Mouse (Mus musculus) G1E (cell line): ENCODE results near the gene Tmem86a. TPM values are rescaled to one million over a fixed set of nuclear protein-coding genes. Genes with fewer than 3 reads are reported as not detected.

Experiments used
- ATAC-seq: 2 replicates; pipeline ENCODE4 v1.8.0; 2016; ENCODE audit warnings: mild to moderate bottlenecking; ENCODE audit not compliant: insufficient number of reproducible peaks, poor library complexity, low FRiP score, severe bottlenecking; ENCODE audit errors: extremely low read depth
- DNase-seq: peaks from one replicate; pipeline ENCODE4 v3.0.0; 2012; ENCODE audit warnings: low spot score
- H3K27me3 ChIP-seq: 2 replicates; pipeline ENCODE4 v1.6.1; 2012; ENCODE audit warnings: mild to moderate bottlenecking, low read length, inconsistent platforms; ENCODE audit not compliant: insufficient read depth
- H3K36me3 ChIP-seq: replicated peaks from 2 replicates; pipeline ENCODE3; 2012; ENCODE audit warnings: mild to moderate bottlenecking, inconsistent platforms
- H3K4me1 ChIP-seq: 2 replicates; pipeline ENCODE4 v1.6.1; 2012; ENCODE audit warnings: low read depth, low read length, inconsistent platforms, mixed read lengths; ENCODE audit not compliant: insufficient read depth
- H3K4me3 ChIP-seq: 2 replicates; pipeline ENCODE4 v1.5.1; 2012; ENCODE audit warnings: low read depth, mild to moderate bottlenecking, inconsistent platforms, low read length, moderate library complexity, mixed read lengths
- H3K9me3 ChIP-seq: replicated peaks from 2 replicates; pipeline ENCODE4 v1.6.1; 2012; ENCODE audit warnings: inconsistent platforms
- CTCF ChIP-seq: IDR thresholded peaks from 2 replicates; pipeline ENCODE4 v1.5.1; 2012; ENCODE audit warnings: low read depth, low read length, inconsistent platforms, mixed read lengths
- GATA1 ChIP-seq: IDR thresholded peaks from 2 replicates; pipeline ENCODE4 v1.6.1; 2012; ENCODE audit warnings: borderline replicate concordance, low read length, inconsistent platforms, mixed read lengths
- GATA2 ChIP-seq: IDR thresholded peaks from 2 replicates; pipeline ENCODE4 v1.6.1; 2012; ENCODE audit warnings: low read depth, low read length, inconsistent platforms, borderline replicate concordance
- POLR2AphosphoS5 ChIP-seq: IDR thresholded peaks from 2 replicates; pipeline ENCODE4 v1.6.1; 2012; ENCODE audit warnings: low read depth, low read length, inconsistent platforms; ENCODE audit not compliant: insufficient replicate concordance
- TAL1 ChIP-seq: conservative IDR thresholded peaks from 2 replicates; pipeline ENCODE4 v1.6.1; 2012; ENCODE audit warnings: low read depth, low read length, inconsistent platforms, mixed read lengths
- polyA plus RNA-seq: library from polyadenylated mRNA; stranded (reverse); fragments of >175 nt; gene quantifications from 2 replicates; pipeline ENCODE4 v1.2.3, GENCODE M21; 2012
- total RNA-seq, 2 experiments: library from RNA; stranded (forward) in 1 of 2; stranded (reverse) in 1 of 2; fragments of 200-1000 nt in 1 of 2; fragments of >200 nt in 1 of 2; fragmentation: Nextera tagmentation in 1 of 2; gene quantifications; 2 replicates each; pipeline ENCODE4 v1.2.3; 2014 to 2017

Tmem86a gene
- total and polyA plus RNA-seq, 3 experiments: 0.05 to 7.1 TPM; not detected in 1

DNA sequence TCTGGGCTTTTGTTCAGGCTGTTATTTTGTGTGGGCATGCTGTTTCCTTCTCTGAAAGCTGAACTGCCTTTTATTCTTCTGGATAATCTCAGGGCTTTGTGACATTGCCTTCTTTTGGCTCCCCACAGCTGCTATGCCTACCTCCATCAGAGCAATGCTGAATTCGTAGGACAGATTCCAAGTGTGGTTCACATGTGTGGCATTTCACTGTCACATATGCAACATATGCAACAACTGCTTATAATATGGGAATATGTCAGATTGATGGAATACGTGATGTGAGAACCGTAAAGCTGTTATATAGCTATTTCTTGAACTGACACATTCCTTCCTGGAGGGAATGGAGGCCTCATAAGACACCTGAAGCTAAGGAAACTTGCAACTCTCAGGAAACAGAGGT, 16.5 kb downstream of the Tmem86a start:
- ATAC-seq (no peak), DNase-seq (no peak)
- no peak overlapping the region for H3K4me3 ChIP-seq
- H3K9me3 ChIP-seq: peaks cover 4% of the 10 kb centered on the region
- TF ChIP-seq CTCF: no peak
- TF ChIP-seq GATA1: no peak
- TF ChIP-seq POLR2AphosphoS5: no peak
- TF ChIP-seq TAL1: no peak
- no peak for TF ChIP-seq GATA2
- peaks cover 5% of the 10 kb centered on the region for H3K4me1 ChIP-seq
- H3K27me3 ChIP-seq: peaks cover 87% of the 10 kb centered on the region
- H3K36me3 ChIP-seq: no peaks in the 10 kb centered on the region

DNA sequence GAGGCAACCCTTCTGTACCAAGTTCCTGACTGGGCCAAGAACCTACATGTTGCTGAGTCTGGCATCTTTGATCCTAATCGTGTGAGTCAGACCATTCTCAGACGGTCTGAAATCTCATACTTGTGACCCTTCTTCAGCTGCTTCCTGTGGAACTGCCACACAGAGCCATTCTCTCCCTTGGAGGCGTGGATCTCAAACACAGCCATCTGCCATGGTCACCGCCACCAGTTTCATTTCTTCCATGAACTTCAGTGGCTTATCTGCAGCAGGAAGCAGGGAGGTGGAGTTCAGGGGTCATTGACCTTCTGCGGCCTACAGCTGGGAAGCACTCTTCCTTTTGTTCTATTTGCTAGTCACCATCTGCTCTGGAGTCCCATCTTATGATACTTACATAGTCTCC, 17.5 kb downstream of the Tmem86a start:
- H3K27me3 ChIP-seq: peaks cover 87% of the 10 kb centered on the region
- no peak overlapping the region for H3K4me3 ChIP-seq
- no peak for DNase-seq
- ATAC-seq: no peak
- no peaks in the 10 kb centered on the region for H3K36me3 ChIP-seq
- H3K9me3 ChIP-seq: peaks cover 4% of the 10 kb centered on the region
- no peaks in the 10 kb centered on the region; the same call in 1 of the 2 replicates for H3K4me1 ChIP-seq
- TF ChIP-seq CTCF (no peak), GATA1 (no peak), GATA2 (no peak), POLR2AphosphoS5 (no peak), TAL1 (no peak)

GRCm38 (mm10) chr7:47072551-47072950, 22.1 kb downstream of the Tmem86a start:
- TF ChIP-seq CTCF (no peak), TAL1 (no peak), POLR2AphosphoS5 (no peak), GATA2 (no peak), GATA1 (no peak)
- H3K4me3 ChIP-seq: no peak overlapping the region
- ATAC-seq: no peak
- no peaks in the 10 kb centered on the region; the same call in 1 of the 2 replicates for H3K4me1 ChIP-seq
- peaks cover 81% of the 10 kb centered on the region for H3K27me3 ChIP-seq
- no peaks in the 10 kb centered on the region for H3K36me3 ChIP-seq
- DNase-seq: no peak
- peaks cover 4% of the 10 kb centered on the region for H3K9me3 ChIP-seq

DNA sequence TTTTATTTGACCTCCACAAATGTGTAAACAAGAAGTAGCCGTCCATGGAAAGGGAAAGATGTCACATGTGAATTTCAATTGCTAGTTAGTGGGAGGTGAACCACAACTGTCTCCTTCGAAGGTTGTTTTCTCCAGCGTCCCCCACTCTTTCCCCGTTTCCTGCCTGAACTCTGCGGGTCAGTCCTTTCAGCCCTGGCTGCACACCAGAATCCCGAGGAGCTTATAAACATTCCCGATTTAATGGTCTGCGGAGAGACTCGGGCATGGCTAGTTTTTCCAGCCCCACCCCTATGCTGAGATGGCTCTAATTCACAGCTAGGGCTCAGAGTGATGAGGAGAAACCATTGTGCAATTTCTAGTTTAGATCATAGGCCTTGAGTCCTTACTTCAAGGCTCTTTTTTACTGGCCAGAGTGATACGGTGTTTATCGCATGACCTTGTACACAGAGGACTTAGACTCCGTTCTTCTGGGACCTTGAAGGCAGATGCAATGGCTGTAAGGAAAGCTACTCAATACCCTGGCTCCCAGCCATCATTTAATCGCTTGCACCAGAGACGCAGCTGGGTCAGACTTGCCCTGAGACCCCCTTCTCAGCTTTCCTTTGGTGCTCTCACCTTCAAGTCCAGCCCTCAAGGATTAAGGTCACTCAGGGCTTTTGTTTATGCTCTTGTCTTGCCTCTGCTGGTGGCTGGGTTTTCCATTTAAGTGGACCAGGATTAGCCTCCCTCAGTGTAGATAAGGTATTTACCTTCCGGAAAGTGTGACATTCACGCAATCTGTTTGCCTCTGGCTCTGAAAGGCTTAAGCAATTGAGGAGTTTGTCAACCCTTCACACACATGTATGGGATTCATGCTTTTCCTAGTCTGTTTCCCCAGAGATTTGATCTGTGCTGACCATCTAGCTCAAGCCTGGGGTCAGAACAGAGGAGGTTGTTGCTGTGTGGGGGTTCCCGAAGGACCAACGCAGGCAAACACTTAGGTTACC, 23.4 kb downstream of the Tmem86a start:
- no peak overlapping the region for H3K4me3 ChIP-seq
- H3K9me3 ChIP-seq: peaks cover 2% of the 10 kb centered on the region
- H3K27me3 ChIP-seq: peaks cover 82% of the 10 kb centered on the region
- DNase-seq (no peak), ATAC-seq (no peak)
- no peaks in the 10 kb centered on the region for H3K36me3 ChIP-seq
- TF ChIP-seq GATA1 (no peak), CTCF (no peak), GATA2 (no peak), POLR2AphosphoS5 (no peak), TAL1 (no peak)
- no peaks in the 10 kb centered on the region for H3K4me1 ChIP-seq

GRCm38 (mm10) chr7:47076193-47076592, 25.8 kb downstream of the Tmem86a start:
- H3K9me3 ChIP-seq: no peaks in the 10 kb centered on the region
- no peaks in the 10 kb centered on the region for H3K4me1 ChIP-seq
- no peak for DNase-seq
- peaks cover 76% of the 10 kb centered on the region for H3K27me3 ChIP-seq
- ATAC-seq: no peak
- H3K4me3 ChIP-seq: no peak overlapping the region
- no peaks in the 10 kb centered on the region for H3K36me3 ChIP-seq
- TF ChIP-seq GATA1: no peak
- no peak for TF ChIP-seq TAL1
- no peak for TF ChIP-seq POLR2AphosphoS5
- no peak for TF ChIP-seq GATA2
- no peak for TF ChIP-seq CTCF

DNA sequence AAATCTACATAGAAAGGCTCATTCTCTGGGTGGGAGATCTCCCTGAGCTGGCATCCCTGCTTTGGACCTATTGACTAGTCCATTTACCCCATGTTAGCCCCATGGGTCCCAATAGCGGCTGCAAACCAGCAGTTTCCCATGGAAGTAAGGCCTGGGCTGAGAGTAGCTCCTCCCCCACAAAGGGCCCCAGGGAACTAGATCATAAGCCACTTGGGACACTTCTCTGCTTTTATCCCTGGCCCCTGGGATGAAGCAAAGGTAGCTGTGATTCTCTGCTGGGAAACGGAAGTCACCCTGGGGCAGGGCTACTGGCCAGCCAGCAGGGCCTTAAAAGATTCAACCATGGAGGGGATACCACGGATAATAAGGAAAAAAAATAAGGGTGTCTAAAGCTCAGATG, 26.3 kb downstream of the Tmem86a start:
- H3K36me3 ChIP-seq: no peaks in the 10 kb centered on the region
- no peak for TF ChIP-seq GATA2
- no peak for TF ChIP-seq CTCF
- TF ChIP-seq POLR2AphosphoS5: no peak
- TF ChIP-seq GATA1: no peak
- no peak for TF ChIP-seq TAL1
- H3K4me1 ChIP-seq: no peaks in the 10 kb centered on the region
- no peak overlapping the region for H3K4me3 ChIP-seq
- H3K27me3 ChIP-seq: peaks cover 75% of the 10 kb centered on the region
- no peaks in the 10 kb centered on the region for H3K9me3 ChIP-seq
- DNase-seq: no peak
- no peak for ATAC-seq
